Mouse (Mus musculus): ENCODE results near the gene Pus7l.
A peak's percentile ranks its signal among the peaks of the same experiment; 100 is the strongest.
"Not testable (repeated sequence)": the region's sequence is repeated elsewhere in the genome, so short reads cannot be mapped to it uniquely, and the experiment has no call there.

Gene Pus7l

GRCm38 (mm10) chr15:94542567-94543408, 559 bp downstream of the Pus7l start:
- DNase-seq (ENCODE audit: low spot score) = no peak

- no peak for DNase-seq (ENCODE audit: low spot score)
Observed at GRCm38 (mm10) chr15:94539296-94539695, 4.1 kb downstream of the Pus7l start.

- no peak for DNase-seq (ENCODE audit: low spot score)
Observed at GRCm38 (mm10) chr15:94535521-94535920, 7.8 kb downstream of the Pus7l start.

GRCm38 (mm10) chr15:94532956-94533355, 10.4 kb downstream of the Pus7l start:
- no peak for DNase-seq (ENCODE audit: low spot score)

GRCm38 (mm10) chr15:94532306-94532705, 11.0 kb downstream of the Pus7l start:
- DNase-seq (ENCODE audit: low spot score) = no peak

- no peak for DNase-seq (ENCODE audit: low spot score)
Observed at GRCm38 (mm10) chr15:94530519-94530918, 12.8 kb downstream of the Pus7l start.

- no peak for DNase-seq (ENCODE audit: low spot score)
Observed at GRCm38 (mm10) chr15:94524956-94525355, 18.4 kb downstream of the Pus7l start.

GRCm38 (mm10) chr15:94523251-94523650, 20.1 kb downstream of the Pus7l start:
- DNase-seq (ENCODE audit: low spot score) = no peak

GRCm38 (mm10) chr15:94520959-94521358, 22.4 kb downstream of the Pus7l start:
- DNase-seq (ENCODE audit: low spot score) = no peak

- DNase-seq (ENCODE audit: low spot score) = peak; percentile 36
Observed at GRCm38 (mm10) chr15:94520205-94520900, 23.0 kb downstream of the Pus7l start.

- DNase-seq (ENCODE audit: low spot score) = no peak
Observed at GRCm38 (mm10) chr15:94517913-94518491, 25.3 kb downstream of the Pus7l start.

GRCm38 (mm10) chr15:94503451-94504215, 39.7 kb downstream of the Pus7l start:
- DNase-seq (ENCODE audit: low spot score) = no peak

GRCm38 (mm10) chr15:94499260-94499659, 44.1 kb downstream of the Pus7l start:
- DNase-seq (ENCODE audit: low spot score) = no peak

- DNase-seq (ENCODE audit: low spot score) = no peak
Observed at GRCm38 (mm10) chr15:94495936-94496335, 47.4 kb downstream of the Pus7l start.

GRCm38 (mm10) chr15:94494445-94494844, 48.9 kb downstream of the Pus7l start:
- DNase-seq (ENCODE audit: low spot score) = no peak

GRCm38 (mm10) chr15:94489433-94489832, 53.9 kb downstream of the Pus7l start:
- no peak for DNase-seq (ENCODE audit: low spot score)

GRCm38 (mm10) chr15:94488028-94488427, 55.3 kb downstream of the Pus7l start:
- not testable (repeated sequence) for DNase-seq (ENCODE audit: low spot score)

- no peak for DNase-seq (ENCODE audit: low spot score)
Observed at GRCm38 (mm10) chr15:94482555-94482954, 60.8 kb downstream of the Pus7l start.

- no peak for DNase-seq (ENCODE audit: low spot score)
Observed at GRCm38 (mm10) chr15:94480792-94481191, 62.6 kb downstream of the Pus7l start.

- DNase-seq (ENCODE audit: low spot score) = no peak
Observed at GRCm38 (mm10) chr15:94480248-94480647, 63.1 kb downstream of the Pus7l start.

- DNase-seq (ENCODE audit: low spot score) = no peak
Observed at GRCm38 (mm10) chr15:94479513-94480136, 63.7 kb downstream of the Pus7l start.

GRCm38 (mm10) chr15:94478706-94479105, 64.6 kb downstream of the Pus7l start:
- DNase-seq (ENCODE audit: low spot score) = no peak

Measured in left cerebral cortex, adult 11 months (tissue).